Mouse (Mus musculus) liver, embryonic 16.5 days (tissue): ENCODE measurements at regions not wholly inside any gene's neighbourhood (a gene's known extent, or its start where the extent isn't known, plus 50 kb on each side); places are given as distances from the start of the nearest gene placed in this dataset.

ENCODE experiments used
- ATAC-seq: fragments of 200-750 bp; cut with Nextera tagmentation; 2 replicates; pipeline ENCODE4 v1.8.0; 2017; ENCODE audit warnings: low read depth, mild to moderate bottlenecking, moderate number of reproducible peaks, moderate library complexity
- H3K27ac ChIP-seq: fragments of 300-500 bp; sonication (generic); 2 replicates; pipeline ENCODE4 v1.5.1; 2014; ENCODE audit warnings: mild to moderate bottlenecking, low read length
- H3K27me3 ChIP-seq: fragments of 300-500 bp; sonication (generic); 2 replicates; pipeline ENCODE4 v1.6.1; 2014; ENCODE audit warnings: low read depth, low read length, mixed read lengths; ENCODE audit not compliant: control insufficient read depth, insufficient read depth
- H3K36me3 ChIP-seq: fragments of 300-500 bp; sonication (generic); 2 replicates; pipeline ENCODE4 v1.6.1; 2014; ENCODE audit warnings: mild to moderate bottlenecking; ENCODE audit not compliant: control insufficient read depth, insufficient read depth
- H3K4me1 ChIP-seq: fragments of 300-500 bp; sonication (generic); 2 replicates; pipeline ENCODE4 v1.6.1; 2014; ENCODE audit warnings: low read depth, low read length, mixed read lengths; ENCODE audit not compliant: control insufficient read depth
- H3K4me2 ChIP-seq: fragments of 300-500 bp; sonication (generic); 2 replicates; pipeline ENCODE4 v1.6.1; 2014; ENCODE audit warnings: low read depth, low read length, mixed read lengths
- H3K4me3 ChIP-seq: fragments of 300-500 bp; sonication (generic); 2 replicates; pipeline ENCODE4 v1.5.1; 2014; ENCODE audit warnings: low read depth, mild to moderate bottlenecking, low read length
- H3K9ac ChIP-seq: fragments of 300-500 bp; sonication (generic); 2 replicates; pipeline ENCODE4 v1.6.1; 2014; ENCODE audit warnings: low read depth, low read length
- H3K9me3 ChIP-seq: fragments of 300-500 bp; sonication (generic); replicated peaks from 2 replicates; pipeline ENCODE4 v1.6.1; 2016; ENCODE audit warnings: low read length; ENCODE audit not compliant: control insufficient read depth
- WGBS: fragments of 180-500 bp; shearing (Covaris S2); extraction: QIAGEN DNeasy Blood & Tissue Kit; methylation state at CpG from one replicate; pipeline ENCODE4 v1.1.7; 2014; ENCODE audit not compliant: insufficient replicate concordance; 5-methylcytosine and 5-hydroxymethylcytosine counted together

DNA sequence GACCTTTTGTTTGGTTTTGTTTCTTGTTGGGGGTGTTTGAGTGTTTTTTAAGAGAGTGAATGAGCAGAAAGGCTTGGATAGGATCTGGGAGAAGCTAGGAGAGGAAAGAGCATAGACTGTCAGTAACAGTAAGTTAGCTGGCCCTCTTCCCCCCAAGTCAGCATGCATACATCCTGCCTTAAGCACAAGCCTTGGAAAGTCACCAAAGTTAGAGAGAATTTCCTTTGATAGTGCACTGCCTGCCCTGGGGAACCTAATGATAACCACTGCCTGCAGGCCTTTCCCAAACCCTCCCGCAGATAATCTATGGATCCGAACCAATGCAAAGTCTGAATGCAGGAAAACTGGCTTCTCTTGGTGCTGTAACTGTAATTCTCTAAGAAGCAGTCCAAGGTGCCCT, 133.6 kb upstream of the Supt20 start:
- H3K27ac ChIP-seq: no peak overlapping the region
- no peaks in the 10 kb centered on the region for H3K4me1 ChIP-seq
- H3K4me2 ChIP-seq: no peak overlapping the region
- 61% methylated on average over 2 of the region's 2 CpGs for WGBS
- no peak overlapping the region for H3K4me3 ChIP-seq
- H3K27me3 ChIP-seq: no peaks in the 10 kb centered on the region
- no peaks in the 10 kb centered on the region; the same call in 1 of the 2 replicates for H3K9me3 ChIP-seq
- no peak for ATAC-seq
- H3K36me3 ChIP-seq: no peaks in the 10 kb centered on the region
- no peak overlapping the region for H3K9ac ChIP-seq

DNA sequence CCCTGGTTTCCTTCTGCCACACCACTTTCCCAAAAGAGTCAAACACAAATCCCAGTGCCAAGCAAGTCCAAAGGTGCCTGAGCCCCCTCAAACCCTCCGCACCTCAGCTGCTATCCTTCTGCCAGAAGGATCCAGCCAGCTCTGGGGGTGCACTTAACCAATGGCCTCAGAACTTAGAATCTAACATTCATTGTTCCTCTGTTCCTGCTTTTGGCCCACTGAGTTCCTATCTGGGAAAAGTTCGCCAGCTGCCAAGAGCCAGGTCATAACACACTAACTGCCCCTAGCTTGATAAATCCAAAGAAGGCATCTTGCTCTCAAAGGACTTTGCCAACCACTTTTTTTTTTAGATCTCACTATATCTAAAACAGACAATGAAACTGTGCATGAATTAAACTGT, 133.1 kb upstream of the Supt20 start:
- H3K36me3 ChIP-seq: no peaks in the 10 kb centered on the region
- no peak for ATAC-seq
- WGBS: 55% methylated on average over 2 of the region's 2 CpGs
- no peak overlapping the region for H3K4me3 ChIP-seq
- no peak overlapping the region for H3K27ac ChIP-seq
- H3K4me1 ChIP-seq: no peaks in the 10 kb centered on the region
- no peak overlapping the region for H3K9ac ChIP-seq
- no peaks in the 10 kb centered on the region for H3K9me3 ChIP-seq
- H3K4me2 ChIP-seq: no peak overlapping the region
- H3K27me3 ChIP-seq: no peaks in the 10 kb centered on the region

- no peak overlapping the region for H3K4me2 ChIP-seq
- H3K9me3 ChIP-seq: no peaks in the 10 kb centered on the region
- H3K36me3 ChIP-seq: no peaks in the 10 kb centered on the region
- no peak overlapping the region for H3K4me3 ChIP-seq
- no peak overlapping the region for H3K9ac ChIP-seq
- 42% methylated on average over 5 of the region's 5 CpGs for WGBS
- no peaks in the 10 kb centered on the region for H3K4me1 ChIP-seq
- ATAC-seq: no peak
- no peaks in the 10 kb centered on the region for H3K27me3 ChIP-seq
- H3K27ac ChIP-seq: no peak overlapping the region
Observed at GRCm38 (mm10) chr3:54560056-54560922, 132.3 kb upstream of the Supt20 start.

DNA sequence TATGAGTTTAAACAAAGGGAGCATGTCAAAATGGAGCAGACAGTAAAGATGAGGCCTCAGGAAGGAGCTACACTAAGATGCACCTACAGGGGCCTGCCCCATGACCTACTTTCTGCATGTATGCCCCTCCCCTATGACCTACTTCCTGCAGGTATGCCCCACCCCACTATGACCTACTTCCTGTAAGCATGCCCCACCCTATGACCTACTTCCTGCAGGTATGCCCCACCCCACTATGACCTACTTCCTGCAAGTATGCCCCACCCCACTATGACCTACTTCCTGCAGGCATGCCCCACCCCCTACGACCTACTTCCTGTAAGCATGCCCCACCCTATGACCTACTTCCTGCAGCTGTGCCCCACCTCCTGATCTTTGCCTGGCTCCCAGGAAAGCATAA, 125.3 kb upstream of the Supt20 start:
- 63% methylated on average over 1 of the region's 1 CpGs for WGBS
- Histone ChIP-seq H3K4me2 (no peak overlapping the region), H3K4me3 (no peak overlapping the region), H3K27ac (no peak overlapping the region), H3K9ac (no peak overlapping the region), H3K27me3 (no peaks in the 10 kb centered on the region), H3K9me3 (no peaks in the 10 kb centered on the region), H3K36me3 (no peaks in the 10 kb centered on the region), H3K4me1 (no peaks in the 10 kb centered on the region)
- no peak for ATAC-seq

GRCm38 (mm10) chr3:54568096-54568495, 124.5 kb upstream of the Supt20 start:
- H3K4me3 ChIP-seq: no peak overlapping the region
- H3K27ac ChIP-seq: no peak overlapping the region
- no peaks in the 10 kb centered on the region for H3K36me3 ChIP-seq
- no peak overlapping the region for H3K4me2 ChIP-seq
- no peaks in the 10 kb centered on the region for H3K9me3 ChIP-seq
- no peak overlapping the region for H3K9ac ChIP-seq
- no peaks in the 10 kb centered on the region for H3K27me3 ChIP-seq
- WGBS: 64% methylated on average over 5 of the region's 5 CpGs
- no peak for ATAC-seq
- no peaks in the 10 kb centered on the region for H3K4me1 ChIP-seq

GRCm38 (mm10) chr3:54570501-54570900, 122.1 kb upstream of the Supt20 start:
- Histone ChIP-seq H3K27me3 (no peaks in the 10 kb centered on the region), H3K4me1 (no peaks in the 10 kb centered on the region), H3K27ac (no peak overlapping the region), H3K36me3 (no peaks in the 10 kb centered on the region), H3K4me3 (no peak overlapping the region), H3K9ac (no peak overlapping the region), H3K9me3 (no peaks in the 10 kb centered on the region), H3K4me2 (no peak overlapping the region)
- 69% methylated on average over 8 of the region's 8 CpGs for WGBS
- no peak for ATAC-seq

- Histone ChIP-seq H3K36me3 (no peaks in the 10 kb centered on the region), H3K4me2 (no peak overlapping the region), H3K27me3 (no peaks in the 10 kb centered on the region), H3K9me3 (no peaks in the 10 kb centered on the region), H3K4me1 (no peaks in the 10 kb centered on the region), H3K9ac (no peak overlapping the region), H3K4me3 (no peak overlapping the region), H3K27ac (no peak overlapping the region)
- WGBS: 67% methylated on average over 5 of the region's 5 CpGs
- ATAC-seq: no peak
Observed at GRCm38 (mm10) chr3:54577851-54578250, 114.8 kb upstream of the Supt20 start.

DNA sequence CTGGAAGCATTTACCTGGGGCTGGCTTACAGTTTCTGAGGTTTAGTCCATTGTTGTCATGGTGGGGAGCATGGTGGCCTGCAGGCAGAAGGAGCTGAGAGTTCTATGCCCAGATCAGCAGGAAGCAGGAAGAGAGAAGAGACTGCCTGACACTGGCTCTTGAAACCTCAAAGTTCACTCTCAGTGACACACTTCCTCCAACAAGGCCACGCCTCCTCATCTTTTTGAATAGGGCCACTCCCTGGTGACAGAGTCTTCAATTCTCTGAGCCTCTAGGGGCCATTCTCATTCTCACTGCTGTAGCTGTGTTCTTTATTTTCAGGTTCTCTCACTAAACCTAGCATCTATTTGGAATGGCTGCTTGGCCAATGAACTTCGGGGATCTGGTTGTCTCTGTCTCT, 113.2 kb upstream of the Supt20 start:
- Histone ChIP-seq H3K36me3 (no peaks in the 10 kb centered on the region), H3K4me2 (no peak overlapping the region), H3K9ac (no peak overlapping the region), H3K9me3 (no peaks in the 10 kb centered on the region), H3K27ac (no peak overlapping the region), H3K4me1 (no peaks in the 10 kb centered on the region), H3K4me3 (no peak overlapping the region), H3K27me3 (no peaks in the 10 kb centered on the region)
- ATAC-seq: no peak
- 83% methylated on average over 2 of the region's 2 CpGs for WGBS

GRCm38 (mm10) chr3:54580339-54580738, 112.3 kb upstream of the Supt20 start:
- H3K27ac ChIP-seq: no peak overlapping the region
- H3K4me1 ChIP-seq: no peaks in the 10 kb centered on the region
- H3K9me3 ChIP-seq: no peaks in the 10 kb centered on the region
- 76% methylated on average over 6 of the region's 6 CpGs for WGBS
- H3K4me2 ChIP-seq: no peak overlapping the region
- H3K27me3 ChIP-seq: no peaks in the 10 kb centered on the region
- H3K36me3 ChIP-seq: no peaks in the 10 kb centered on the region
- H3K9ac ChIP-seq: no peak overlapping the region
- H3K4me3 ChIP-seq: no peak overlapping the region
- no peak for ATAC-seq
